Mouse (Mus musculus): ENCODE results near the gene Rbbp4. TPM values are rescaled to one million over a fixed set of nuclear protein-coding genes. Genes with fewer than 3 reads are reported as not detected.
A peak's percentile ranks its signal among the peaks of the same experiment; 100 is the strongest.
"Not testable (repeated sequence)": the region's sequence is repeated elsewhere in the genome, so short reads cannot be mapped to it uniquely, and the experiment has no call there.

The Rbbp4 gene
- polyA plus RNA-seq, 1 experiment from 2014 or later, result 153 TPM

- Histone ChIP-seq H3K9me3 (ENCODE audit: control insufficient read depth, low read length) (no peaks in the 10 kb centered on the region), H3K36me3 (ENCODE audit: control insufficient read depth, insufficient read depth, low read length) (peaks cover 11% of the 10 kb centered on the region; the same call in 1 of the 2 replicates), H3K4me1 (replicated peaks; ENCODE audit: control insufficient read depth, insufficient read depth) (no peaks in the 10 kb centered on the region), H3K4me2 (replicated peaks; ENCODE audit: low read depth) (no peak overlapping the region), H3K27ac (replicated peaks) (no peak overlapping the region), H3K27me3 (ENCODE audit: control insufficient read depth, insufficient read depth, low read length) (no peaks in the 10 kb centered on the region), H3K9ac (ENCODE audit: low read length) (no peak overlapping the region), H3K4me3 (ENCODE audit: low read depth, low read length) (no peak overlapping the region)
- no peak for TF ChIP-seq CTCF (IDR thresholded peaks at IDR 0.05; ENCODE audit: low read depth)
- no peak for TF ChIP-seq EP300 (optimal IDR thresholded peaks at IDR 0.05)
- ATAC-seq (ENCODE audit: low FRiP score, low TSS enrichment), result no peak
- 66% methylated on average over 5 of the region's 5 CpGs for WGBS
- DNase-seq (ENCODE audit: low spot score), result no peak
Measured at GRCm38 (mm10) chr4:129362771-129363170, 27.6 kb upstream of the Rbbp4 start.

- H3K4me1 ChIP-seq (replicated peaks; ENCODE audit: control insufficient read depth, insufficient read depth); ATAC-seq (ENCODE audit: low FRiP score, low TSS enrichment); H3K9ac ChIP-seq (ENCODE audit: low read length); H3K27ac ChIP-seq (replicated peaks); H3K9me3 ChIP-seq (ENCODE audit: control insufficient read depth, low read length); DNase-seq (ENCODE audit: low spot score); H3K4me3 ChIP-seq (ENCODE audit: low read depth, low read length); H3K4me2 ChIP-seq (replicated peaks; ENCODE audit: low read depth); H3K27me3 ChIP-seq (ENCODE audit: control insufficient read depth, insufficient read depth, low read length): not testable (repeated sequence)
- H3K36me3 ChIP-seq (ENCODE audit: control insufficient read depth, insufficient read depth, low read length), result peaks cover 11% of the 10 kb centered on the region; the same call in 1 of the 2 replicates
- WGBS, result 85% methylated on average over 3 of the region's 3 CpGs
Measured at GRCm38 (mm10) chr4:129362238-129362637, 27.1 kb upstream of the Rbbp4 start.

- Histone ChIP-seq H3K4me3 (ENCODE audit: low read depth, low read length) (no peak overlapping the region), H3K36me3 (ENCODE audit: control insufficient read depth, insufficient read depth, low read length) (peaks cover 19% of the 10 kb centered on the region), H3K9me3 (ENCODE audit: control insufficient read depth, low read length) (no peaks in the 10 kb centered on the region), H3K4me2 (replicated peaks; ENCODE audit: low read depth) (no peak overlapping the region), H3K4me1 (replicated peaks; ENCODE audit: control insufficient read depth, insufficient read depth) (no peaks in the 10 kb centered on the region), H3K9ac (ENCODE audit: low read length) (no peak overlapping the region), H3K27me3 (ENCODE audit: control insufficient read depth, insufficient read depth, low read length) (no peaks in the 10 kb centered on the region), H3K27ac (replicated peaks) (no peak overlapping the region)
- TF ChIP-seq CTCF (IDR thresholded peaks at IDR 0.05; ENCODE audit: low read depth), result no peak
- no peak for TF ChIP-seq EP300 (optimal IDR thresholded peaks at IDR 0.05)
- 77% methylated on average over 15 of the region's 15 CpGs for WGBS
- ATAC-seq (ENCODE audit: low FRiP score, low TSS enrichment) (no peak), DNase-seq (ENCODE audit: low spot score) (no peak)
Measured at GRCm38 (mm10) chr4:129357613-129358163, 22.5 kb upstream of the Rbbp4 start.

GRCm38 (mm10) chr4:129354236-129354635 lies 19.1 kb upstream of the Rbbp4 start:
- H3K4me2 ChIP-seq (replicated peaks; ENCODE audit: low read depth), result no peak overlapping the region
- H3K9me3 ChIP-seq (ENCODE audit: control insufficient read depth, low read length), result no peaks in the 10 kb centered on the region
- no peaks in the 10 kb centered on the region for H3K27me3 ChIP-seq (ENCODE audit: control insufficient read depth, insufficient read depth, low read length)
- no peak overlapping the region for H3K27ac ChIP-seq (replicated peaks)
- no peaks in the 10 kb centered on the region for H3K4me1 ChIP-seq (replicated peaks; ENCODE audit: control insufficient read depth, insufficient read depth)
- TF ChIP-seq CTCF (IDR thresholded peaks at IDR 0.05; ENCODE audit: low read depth) (no peak), EP300 (optimal IDR thresholded peaks at IDR 0.05) (no peak)
- DNase-seq (ENCODE audit: low spot score), result no peak
- peaks cover 10% of the 10 kb centered on the region for H3K36me3 ChIP-seq (ENCODE audit: control insufficient read depth, insufficient read depth, low read length)
- no peak overlapping the region for H3K4me3 ChIP-seq (ENCODE audit: low read depth, low read length)
- 77% methylated on average over 15 of the region's 15 CpGs for WGBS
- ATAC-seq (ENCODE audit: low FRiP score, low TSS enrichment), result no peak
- H3K9ac ChIP-seq (ENCODE audit: low read length), result no peak overlapping the region

- no peak overlapping the region for H3K9ac ChIP-seq (ENCODE audit: low read length)
- H3K4me2 ChIP-seq (replicated peaks; ENCODE audit: low read depth), result no peak overlapping the region
- ATAC-seq (ENCODE audit: low FRiP score, low TSS enrichment), result no peak
- peaks cover 10% of the 10 kb centered on the region for H3K36me3 ChIP-seq (ENCODE audit: control insufficient read depth, insufficient read depth, low read length)
- H3K27ac ChIP-seq (replicated peaks), result no peak overlapping the region
- H3K4me1 ChIP-seq (replicated peaks; ENCODE audit: control insufficient read depth, insufficient read depth), result no peaks in the 10 kb centered on the region
- TF ChIP-seq CTCF (IDR thresholded peaks at IDR 0.05; ENCODE audit: low read depth) (no peak), EP300 (optimal IDR thresholded peaks at IDR 0.05) (no peak)
- 92% methylated on average over 12 of the region's 12 CpGs for WGBS
- no peaks in the 10 kb centered on the region for H3K9me3 ChIP-seq (ENCODE audit: control insufficient read depth, low read length)
- no peak overlapping the region for H3K4me3 ChIP-seq (ENCODE audit: low read depth, low read length)
- DNase-seq (ENCODE audit: low spot score), result no peak
- H3K27me3 ChIP-seq (ENCODE audit: control insufficient read depth, insufficient read depth, low read length), result no peaks in the 10 kb centered on the region
Measured at GRCm38 (mm10) chr4:129353176-129353575, 18.0 kb upstream of the Rbbp4 start.

- 69% methylated on average over 6 of the region's 6 CpGs for WGBS
- H3K4me1 ChIP-seq (replicated peaks; ENCODE audit: control insufficient read depth, insufficient read depth), result no peaks in the 10 kb centered on the region
- H3K36me3 ChIP-seq (ENCODE audit: control insufficient read depth, insufficient read depth, low read length), result peaks cover 9% of the 10 kb centered on the region
- ATAC-seq (ENCODE audit: low FRiP score, low TSS enrichment), result peak; percentile 43; the same call in 1 of the 2 replicates
- DNase-seq (ENCODE audit: low spot score), result no peak
- H3K9me3 ChIP-seq (ENCODE audit: control insufficient read depth, low read length), result no peaks in the 10 kb centered on the region
- no peak overlapping the region for H3K9ac ChIP-seq (ENCODE audit: low read length)
- H3K4me2 ChIP-seq (replicated peaks; ENCODE audit: low read depth), result no peak overlapping the region
- no peaks in the 10 kb centered on the region for H3K27me3 ChIP-seq (ENCODE audit: control insufficient read depth, insufficient read depth, low read length)
- 0 out of 2 replicates have a peak overlapping the region, but pooled peaks have one; percentile 9 for H3K27ac ChIP-seq (replicated peaks)
- TF ChIP-seq EP300 (optimal IDR thresholded peaks at IDR 0.05) (no peak), CTCF (IDR thresholded peaks at IDR 0.05; ENCODE audit: low read depth) (no peak)
- H3K4me3 ChIP-seq (ENCODE audit: low read depth, low read length), result no peak overlapping the region
Measured at GRCm38 (mm10) chr4:129351111-129351510, 15.9 kb upstream of the Rbbp4 start.
